Mouse (Mus musculus): ENCODE measurements around the gene Blm.

- TF ChIP-seq POLR2A (IDR thresholded peaks at IDR 0.05; ENCODE audit: extremely low read depth, insufficient read depth, low read length) (no peak), CTCF (IDR thresholded peaks at IDR 0.05; ENCODE audit: extremely low read depth, insufficient read depth, low read length) (no peak)
Measured at GRCm38 (mm10) chr7:80453121-80453520, 81.8 kb downstream of the Blm start.
